Comparison of ENCODE assay signal across 12 mouse cellular contexts in genomic region chr4:83512644-83513043, GRCm38 (mm10).
"Had no signal": no experiment of that assay in that cellular context is flagged by ENCODE, and none has a peak within 500 bp of the region (broad histone marks: within the 10 kb centered on the region; RNA-seq: fewer than 3 reads in every experiment).

No protein-coding gene starts in this region.

- H3K4me3 ChIP-seq: kidney, embryonic 15.5 days; limb, embryonic 15.5 days; liver, embryonic 12.5 days; midbrain, embryonic 13.5 days; neural tube, embryonic 15.5 days had no signal

- H3K27me3 ChIP-seq: kidney, embryonic 15.5 days; limb, embryonic 15.5 days; midbrain, embryonic 13.5 days; neural tube, embryonic 15.5 days had no signal

- DNase-seq: kidney, adult 18-20 months; kidney, postnatal 14 days; layer of hippocampus, postnatal 36 days; lung, embryonic 14.5 days; lung, postnatal 10 days; lung, postnatal 4 days; right cerebral cortex, adult 18-20 months had no signal

- H3K36me3 ChIP-seq: kidney, embryonic 15.5 days; limb, embryonic 15.5 days; liver, embryonic 12.5 days; midbrain, embryonic 13.5 days; neural tube, embryonic 15.5 days had no signal
